Mouse (Mus musculus) urinary bladder, adult 18-20 months (tissue): ENCODE measurements at regions not wholly inside any gene's neighbourhood (a gene's known extent, or its start where the extent isn't known, plus 50 kb on each side); places are given as distances from the start of the nearest gene placed in this dataset.

ENCODE experiments used
- DNase-seq, 2 experiments: peaks; one replicate each; pipeline ENCODE4 v3.0.0; 2022; ENCODE audit warnings: low spot score in 2 of 2, mixed read lengths in 2 of 2

DNA sequence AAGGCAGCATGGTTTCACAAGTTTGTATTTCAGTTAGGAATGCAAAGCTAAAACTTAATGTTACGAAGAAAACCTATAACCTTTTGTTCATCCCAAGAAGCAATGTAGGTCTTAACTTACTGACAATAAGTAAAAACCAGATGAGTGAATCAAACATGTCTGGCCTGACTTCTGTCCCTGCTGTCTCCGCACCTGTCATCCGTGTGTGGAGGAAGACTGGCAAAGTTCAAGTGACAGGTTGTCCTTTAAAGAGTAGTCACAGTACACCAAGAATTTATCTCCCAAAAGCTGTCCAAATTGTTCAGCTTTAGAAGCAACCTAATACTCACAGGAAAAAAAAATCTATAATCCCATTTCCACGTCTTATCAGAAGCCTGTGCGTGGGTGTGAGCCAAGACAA is 146.3 kb upstream of the Gm10181 start:
- DNase-seq: no peak

DNA sequence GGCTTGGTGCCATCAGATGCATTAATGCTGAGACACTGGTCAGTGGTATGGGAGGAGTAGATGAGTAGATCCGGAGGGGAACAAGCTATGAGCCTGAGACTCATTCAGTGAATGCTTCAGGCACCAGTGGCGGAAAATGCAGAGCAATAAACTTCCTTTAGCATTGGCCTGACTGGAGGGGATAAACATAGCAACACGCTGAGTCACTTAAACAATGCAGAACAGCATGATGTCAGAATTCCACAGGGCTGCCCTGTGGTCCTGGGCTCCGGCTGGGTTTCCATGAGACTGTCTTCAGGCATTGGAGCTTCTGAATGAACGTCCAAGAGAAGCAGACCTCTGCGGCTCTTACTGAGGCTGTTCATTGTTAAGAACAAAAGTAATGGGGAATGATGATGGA is 145.4 kb upstream of the Gm10181 start:
- DNase-seq: no peak

DNA sequence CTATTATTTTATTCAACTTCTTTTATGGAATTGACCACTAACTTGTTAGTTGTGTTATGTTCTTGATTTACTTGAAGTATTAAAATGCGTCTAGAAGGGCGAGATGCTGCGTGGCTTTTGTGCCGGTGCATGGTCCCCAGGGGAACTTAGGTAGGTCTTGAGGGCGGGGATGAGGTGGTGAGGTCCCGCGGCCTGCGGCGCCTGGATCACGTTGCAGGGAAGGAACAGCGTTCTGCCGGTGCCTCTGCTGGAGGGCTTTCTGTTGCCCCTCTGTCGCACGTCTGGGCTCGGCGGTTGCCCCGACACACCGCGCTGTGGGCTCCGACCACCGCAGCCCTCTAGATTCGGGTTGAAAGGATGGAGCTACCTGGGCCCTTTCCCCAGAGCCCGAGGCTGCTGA is 136.7 kb upstream of the Gm10181 start:
- DNase-seq: no peak

DNA sequence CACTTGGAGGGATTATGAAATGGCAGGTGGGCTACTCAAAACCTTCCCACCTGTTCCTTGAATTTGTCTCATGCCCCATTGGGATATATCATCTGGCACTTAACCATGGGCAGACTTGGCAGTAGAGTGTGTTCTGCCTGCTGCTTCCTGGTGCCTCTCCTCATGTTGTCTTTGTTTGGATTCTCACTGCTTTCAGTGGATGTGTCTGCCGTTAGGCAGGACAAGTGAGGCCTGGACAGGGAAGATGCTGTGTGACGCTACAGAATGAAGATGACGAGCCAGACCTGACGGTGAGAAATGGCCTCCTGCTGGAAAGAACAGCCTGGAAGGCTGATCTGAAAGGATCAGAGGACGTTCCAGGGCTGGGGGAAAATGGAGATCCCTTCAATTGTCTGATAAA is 133.6 kb upstream of the Gm10181 start:
- DNase-seq: no peak

DNA sequence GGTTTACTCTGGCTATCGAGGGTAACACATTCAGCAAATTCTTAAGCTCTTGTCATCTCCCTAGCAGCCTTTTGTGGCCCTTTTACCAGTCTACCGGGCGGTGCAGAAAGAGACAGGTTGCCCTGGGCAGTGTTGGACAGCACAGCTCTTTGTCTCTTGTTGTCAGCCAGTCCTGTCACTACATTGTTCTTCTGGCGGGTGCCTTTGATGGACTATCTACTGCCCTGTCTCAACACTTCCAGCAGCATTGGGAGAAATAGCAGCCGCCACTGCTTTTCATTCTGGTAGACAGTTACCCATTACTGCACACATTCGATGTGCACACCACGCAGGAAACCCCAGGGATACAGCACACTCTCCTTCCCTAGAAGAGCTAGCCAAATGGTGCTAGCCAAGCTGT is 132.7 kb upstream of the Gm10181 start:
- DNase-seq: no peak

DNA sequence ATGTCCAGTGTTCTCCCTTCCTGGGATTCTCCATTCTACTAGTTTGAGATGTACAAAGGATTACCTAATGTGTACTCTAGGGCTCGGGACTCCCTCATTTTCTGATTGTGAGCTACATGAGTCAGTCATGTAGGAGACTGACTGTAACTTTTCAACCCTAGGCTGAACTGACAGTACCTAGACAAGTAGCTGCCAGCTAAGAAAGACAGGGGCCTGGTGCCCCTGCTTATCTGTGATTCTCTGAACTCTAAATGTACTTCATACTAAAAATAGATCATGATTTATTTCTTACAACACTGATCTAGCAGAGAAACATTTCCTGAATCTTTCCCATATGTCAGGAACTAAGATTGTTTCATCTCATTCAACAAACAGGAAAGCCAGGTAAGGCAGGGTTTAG is 125.9 kb upstream of the Gm10181 start:
- DNase-seq: no peak

DNA sequence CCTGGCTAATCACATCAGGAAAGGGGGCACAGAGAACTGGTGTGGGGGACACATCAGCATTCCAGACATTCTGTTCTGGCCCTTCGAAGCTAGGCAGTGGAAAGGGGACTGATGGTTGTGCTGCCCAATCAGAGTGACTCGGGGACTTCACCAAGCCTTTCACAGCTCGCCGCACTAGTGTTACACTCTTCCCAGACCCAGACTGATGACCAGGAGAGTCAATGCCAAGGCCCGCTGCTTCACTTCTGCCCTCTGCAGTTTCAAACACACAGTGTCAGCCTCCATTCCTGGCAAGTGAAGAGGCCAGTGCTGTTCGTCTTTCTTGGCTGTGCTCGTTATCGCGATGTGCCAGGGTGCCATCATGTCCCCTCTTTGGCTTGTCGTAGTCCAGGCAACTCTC is 121.7 kb upstream of the Gm10181 start:
- no peak for DNase-seq

DNA sequence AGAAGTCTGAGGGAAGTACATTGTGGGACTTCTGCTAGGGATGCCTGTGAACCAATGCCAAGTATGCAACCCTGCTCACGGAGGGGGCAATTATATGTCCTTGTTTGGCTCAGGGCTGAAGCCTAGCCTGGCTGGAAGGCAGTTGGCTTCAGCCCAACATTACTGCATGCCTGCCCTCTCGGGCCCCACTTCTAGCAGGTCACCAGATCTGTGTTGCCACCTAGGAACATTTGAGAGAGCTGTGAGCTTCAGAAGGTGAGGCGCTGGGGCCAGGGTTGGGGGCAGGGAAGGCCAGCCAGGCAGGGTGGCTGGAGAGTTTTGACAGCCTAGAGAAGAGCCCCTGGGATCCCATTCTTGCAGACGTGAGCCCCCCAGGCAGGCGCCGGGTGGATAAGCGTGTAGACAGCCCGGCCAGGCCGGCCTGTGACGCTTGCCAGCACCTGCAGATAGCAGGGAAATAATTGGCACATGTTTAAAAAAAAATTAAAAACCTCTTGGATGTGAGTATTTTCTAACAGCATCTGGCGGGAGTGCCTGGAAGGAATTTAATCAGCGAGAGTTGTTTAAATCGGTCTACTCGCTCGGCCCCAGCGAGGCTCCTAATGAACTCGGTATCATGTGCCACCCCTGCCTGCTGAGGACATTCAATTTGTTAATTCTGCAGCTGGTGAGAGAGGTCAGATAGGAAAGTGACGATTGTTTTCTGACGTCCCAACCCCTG is 115.0 kb upstream of the Gm10181 start:
- DNase-seq: no peak

DNA sequence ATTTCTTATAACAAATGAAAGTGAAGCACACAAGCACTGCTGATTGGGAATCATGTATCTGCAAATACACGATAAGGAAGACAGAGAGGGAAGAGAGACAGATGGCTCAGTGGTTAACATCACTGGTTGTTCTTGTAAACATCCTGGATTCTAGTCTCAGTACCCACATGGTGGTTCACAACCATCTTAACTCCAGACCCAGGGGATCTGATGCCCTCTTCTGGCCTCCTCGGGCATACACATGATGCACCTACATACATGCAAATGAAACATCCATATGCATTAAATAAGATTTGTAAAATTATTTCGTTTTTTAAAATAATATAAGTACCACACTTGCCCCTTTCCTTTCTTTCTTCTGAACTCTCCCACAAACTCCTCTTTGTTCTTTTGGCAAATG is 106.4 kb upstream of the Gm10181 start:
- no peak for DNase-seq

DNA sequence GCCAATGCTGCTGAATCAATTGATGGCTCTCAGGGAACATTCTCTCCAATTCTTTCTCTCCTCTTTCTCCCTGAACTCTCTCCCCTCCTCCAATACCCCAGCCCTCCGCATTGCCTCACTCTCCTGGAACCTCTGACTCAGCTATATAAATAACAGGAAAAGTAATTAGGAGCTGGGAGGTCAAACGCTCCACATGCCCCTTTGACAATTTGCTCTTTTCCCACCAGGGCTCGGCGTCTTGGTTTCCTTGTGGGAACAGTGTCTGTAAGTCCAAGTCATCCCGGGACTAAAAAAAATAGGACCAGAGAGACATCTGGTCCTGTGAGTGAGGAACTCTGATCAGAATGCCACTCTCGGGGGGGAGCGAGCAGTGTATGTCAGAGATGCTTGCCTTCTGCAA is 94.7 kb upstream of the Gm10181 start:
- DNase-seq: no peak

DNA sequence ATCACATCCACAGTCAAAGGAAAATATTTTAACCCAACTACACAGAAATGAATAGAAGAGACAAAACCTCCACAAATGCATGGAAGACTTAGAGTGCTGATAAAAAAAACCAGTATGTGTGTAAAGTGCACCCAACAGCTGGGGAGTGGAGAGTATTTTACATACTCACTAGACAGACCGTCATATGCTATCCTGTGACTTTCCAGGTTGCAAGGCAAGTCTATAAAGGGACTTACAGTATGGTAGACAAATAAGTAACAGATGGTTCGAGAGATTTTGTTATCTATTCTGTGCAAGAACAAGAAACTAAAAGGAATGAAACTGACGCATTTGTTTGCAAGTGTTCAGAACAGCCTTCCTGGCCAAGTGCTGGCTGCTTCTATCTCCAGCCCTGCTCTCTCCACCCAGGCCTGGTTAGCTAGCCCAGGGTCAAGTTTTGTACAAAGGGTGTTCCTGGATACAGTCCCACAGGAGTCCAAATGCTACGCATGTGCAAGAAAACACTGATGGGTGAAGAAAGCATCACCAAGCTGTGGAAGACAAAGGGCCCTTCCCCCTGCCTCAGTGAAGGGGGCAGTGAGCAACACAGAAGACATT is 68.0 kb upstream of the Gm10181 start:
- DNase-seq: no peak

DNA sequence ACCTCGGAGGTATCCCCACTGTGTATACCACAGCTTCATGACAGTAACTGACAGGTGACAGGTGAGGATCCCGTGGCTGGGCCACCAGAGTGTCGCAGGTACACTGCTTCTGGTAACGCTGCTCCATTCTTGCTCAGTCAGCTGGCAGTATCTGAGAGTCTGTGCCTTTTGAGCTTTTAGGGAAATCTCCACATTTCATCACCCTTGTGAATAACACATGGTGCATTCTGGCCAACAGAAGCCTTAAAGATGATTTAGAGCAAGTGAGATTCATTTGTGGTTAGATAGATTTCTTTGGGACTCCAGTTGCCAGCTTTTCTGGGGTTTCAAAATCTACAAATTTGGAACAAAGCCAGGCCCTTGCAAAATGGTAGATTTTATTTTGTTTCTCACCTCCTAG is 66.8 kb upstream of the Gm10181 start:
- no peak for DNase-seq

DNA sequence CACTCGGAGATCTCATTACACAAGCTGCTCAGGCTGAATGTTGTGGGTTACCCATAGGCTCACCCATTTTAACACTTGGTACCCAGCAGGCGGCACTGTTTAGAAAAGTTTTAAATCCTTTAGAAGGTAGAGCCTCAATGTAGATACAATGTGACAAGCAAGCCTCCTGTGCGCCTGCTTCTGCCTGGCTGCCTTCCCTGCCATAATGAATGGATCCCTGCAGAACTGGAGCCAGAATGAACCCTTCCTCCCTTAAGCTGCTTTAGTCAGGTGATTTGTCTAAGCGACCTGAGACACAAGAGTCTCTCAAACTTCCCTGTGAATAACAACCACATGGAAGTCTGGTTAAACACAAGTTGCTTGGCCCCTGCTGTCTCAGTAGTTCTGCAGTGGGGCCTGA is 64.7 kb upstream of the Gm10181 start:
- no peak for DNase-seq

DNA sequence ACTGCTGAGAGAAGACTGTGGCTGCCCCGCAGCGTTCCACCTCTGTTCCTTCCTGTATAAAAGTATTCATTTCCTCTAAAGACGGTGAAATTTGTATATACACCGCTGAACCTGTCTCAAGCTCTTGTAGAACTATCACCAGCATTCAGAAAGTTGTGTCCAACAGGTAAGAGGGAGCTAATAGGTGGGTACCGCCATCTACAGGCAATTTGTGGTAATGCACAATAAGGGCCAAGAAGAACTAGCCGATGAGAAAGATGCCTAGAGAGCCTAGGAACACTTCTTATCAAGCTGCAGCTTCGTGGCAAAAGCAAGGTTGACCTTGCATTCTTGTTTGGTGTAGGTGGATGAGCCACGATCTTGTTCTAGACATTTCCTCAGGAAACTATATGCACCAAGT is 61.6 kb upstream of the Gm10181 start:
- peak in 1 of 2 experiments; percentile 37 for DNase-seq

DNA sequence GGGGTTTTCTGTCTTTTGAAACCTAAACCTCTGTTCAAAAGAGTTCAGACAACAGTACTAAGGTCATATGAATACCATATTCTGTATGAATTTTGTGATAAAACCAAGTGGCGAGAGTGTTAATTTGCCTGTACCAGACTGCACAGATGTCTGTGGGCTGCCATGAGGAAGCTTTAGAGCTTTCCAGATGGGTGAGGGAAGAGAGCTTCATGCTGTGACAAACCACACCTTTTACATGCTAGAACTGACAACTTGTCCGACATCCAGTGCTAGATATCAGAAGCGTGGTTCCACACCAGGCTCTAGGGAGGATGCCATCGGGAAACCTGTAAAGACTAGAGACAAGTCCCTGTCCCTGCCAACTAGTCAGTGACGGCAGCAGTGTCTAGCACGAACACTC is 60.9 kb upstream of the Gm10181 start:
- DNase-seq: no peak

DNA sequence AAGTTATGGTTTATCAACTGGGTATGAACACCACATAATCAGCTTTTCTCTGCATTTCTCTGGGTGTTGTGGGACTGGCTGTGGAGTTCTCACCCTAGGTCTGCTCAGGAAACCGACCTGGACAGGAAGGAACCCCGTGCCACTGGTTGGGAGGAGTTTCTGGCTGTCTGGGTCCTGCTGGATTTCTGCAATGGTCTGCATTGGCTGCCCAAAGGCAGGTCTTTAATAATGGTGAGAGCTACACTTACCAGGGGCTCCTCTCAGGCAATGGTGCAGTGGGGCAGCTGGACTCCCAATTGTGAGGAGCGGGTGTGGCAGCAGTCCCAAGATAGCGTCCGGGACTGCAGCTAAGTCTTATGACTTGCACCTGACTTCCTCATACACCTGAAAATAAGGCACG is 57.8 kb upstream of the Gm10181 start:
- DNase-seq: no peak
